Mouse (Mus musculus) monocyte, adult 2 months (primary cell): ENCODE results near the gene Tnni1.

ENCODE experiments used
- DNase-seq, 2 experiments: peaks; one replicate each; pipeline ENCODE4 v3.0.0; 2022; ENCODE audit warnings: low spot score in 2 of 2, low read depth in 1 of 2

Tnni1 gene

DNA sequence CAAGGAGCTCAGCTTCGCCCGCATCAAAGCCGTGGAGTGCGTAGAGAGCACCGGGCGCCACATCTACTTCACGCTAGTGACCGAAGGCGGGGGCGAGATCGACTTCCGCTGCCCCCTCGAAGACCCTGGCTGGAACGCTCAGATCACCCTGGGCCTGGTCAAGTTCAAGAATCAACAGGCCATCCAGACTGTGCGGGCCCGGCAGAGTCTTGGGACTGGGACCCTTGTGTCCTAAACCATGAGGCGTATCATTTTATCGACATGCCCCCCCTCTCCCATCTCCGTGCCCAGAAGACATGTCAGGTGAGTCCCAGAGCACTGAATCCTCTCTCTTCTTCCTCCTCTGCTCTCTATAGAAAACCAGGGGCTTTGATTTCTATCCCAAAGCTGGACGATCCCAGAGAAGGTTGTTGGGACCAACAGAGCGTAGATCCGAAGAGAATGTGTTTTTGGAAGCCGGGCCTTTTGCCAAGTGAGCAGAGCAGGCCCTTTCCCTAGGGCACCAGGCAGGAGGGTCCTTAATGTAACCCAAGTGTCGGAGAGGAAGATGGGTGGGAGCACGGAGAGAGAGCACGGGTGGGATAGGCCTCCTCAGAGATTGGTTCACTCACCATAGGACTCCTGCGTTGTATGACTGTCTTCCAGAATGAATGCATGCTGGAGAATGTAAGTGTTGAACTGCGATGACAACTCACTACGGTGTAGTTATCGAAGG is 12.5 kb upstream of the Tnni1 start:
- DNase-seq: no peak

DNA sequence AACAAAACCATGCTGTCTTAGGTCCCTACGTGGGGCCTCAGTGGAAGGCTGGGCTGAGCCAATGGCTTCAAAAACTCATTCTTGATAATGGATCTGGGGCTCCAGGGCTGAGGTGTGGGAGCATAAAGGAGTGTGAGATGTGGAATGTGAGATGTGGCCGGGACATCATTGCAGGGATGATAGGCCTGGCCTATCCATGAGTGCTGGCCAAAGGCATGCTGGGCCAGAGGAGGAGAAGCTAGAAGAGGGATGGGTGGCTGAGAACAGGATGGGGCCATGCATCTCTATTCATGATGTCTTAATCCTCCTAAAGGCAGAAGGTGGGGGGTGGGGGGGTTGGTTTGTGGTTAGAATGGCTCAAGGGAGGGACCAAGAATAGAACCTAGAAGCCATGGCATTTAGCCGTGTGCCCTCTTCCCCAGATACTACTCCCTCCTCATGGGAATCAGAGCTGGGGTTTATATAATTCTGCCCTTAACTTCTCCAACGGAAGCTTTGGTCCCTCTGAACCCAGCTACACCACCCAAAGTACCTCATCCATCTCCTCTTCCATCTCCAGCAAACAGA is 11.8 kb upstream of the Tnni1 start:
- no peak for DNase-seq

DNA sequence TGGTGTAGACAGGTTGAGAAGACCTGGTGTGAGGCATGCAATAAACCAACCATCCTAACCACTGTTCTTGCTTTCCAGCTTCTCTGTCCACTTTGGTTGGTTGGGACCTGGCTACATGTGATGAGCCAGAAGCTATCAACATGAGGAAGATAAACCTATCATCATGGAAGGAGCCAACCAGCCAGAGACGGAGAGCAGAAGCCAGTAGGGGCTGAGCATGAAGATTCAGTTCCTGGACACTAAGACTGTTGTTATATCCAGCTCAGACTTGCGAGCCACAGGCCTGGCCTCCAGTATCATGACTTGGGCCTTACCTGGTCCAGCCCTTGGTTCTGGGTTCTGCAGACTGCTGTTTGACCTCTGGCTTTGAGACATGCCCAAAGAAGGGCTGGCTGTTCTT is 10.8 kb upstream of the Tnni1 start:
- no peak for DNase-seq

DNA sequence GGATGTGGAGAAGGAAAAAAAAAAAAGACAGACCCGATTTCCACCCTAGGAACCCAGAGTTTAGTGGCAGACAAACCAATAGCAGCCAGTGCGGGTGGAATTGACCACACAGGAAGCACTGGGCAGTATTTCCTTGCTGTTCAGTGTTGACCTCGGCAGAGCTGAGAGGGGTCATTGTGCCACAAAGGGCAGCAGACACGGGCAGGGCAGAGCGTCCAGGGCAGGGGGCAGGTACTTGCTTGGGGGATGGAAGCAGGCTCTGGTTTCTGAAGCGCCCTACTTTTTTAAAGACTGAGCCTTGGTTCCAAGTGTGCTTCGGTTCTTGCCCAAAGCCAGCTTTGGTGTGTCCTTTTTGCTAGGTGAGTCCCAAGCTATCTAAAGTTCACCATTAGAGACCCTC is 9.0 kb upstream of the Tnni1 start:
- DNase-seq: no peak

DNA sequence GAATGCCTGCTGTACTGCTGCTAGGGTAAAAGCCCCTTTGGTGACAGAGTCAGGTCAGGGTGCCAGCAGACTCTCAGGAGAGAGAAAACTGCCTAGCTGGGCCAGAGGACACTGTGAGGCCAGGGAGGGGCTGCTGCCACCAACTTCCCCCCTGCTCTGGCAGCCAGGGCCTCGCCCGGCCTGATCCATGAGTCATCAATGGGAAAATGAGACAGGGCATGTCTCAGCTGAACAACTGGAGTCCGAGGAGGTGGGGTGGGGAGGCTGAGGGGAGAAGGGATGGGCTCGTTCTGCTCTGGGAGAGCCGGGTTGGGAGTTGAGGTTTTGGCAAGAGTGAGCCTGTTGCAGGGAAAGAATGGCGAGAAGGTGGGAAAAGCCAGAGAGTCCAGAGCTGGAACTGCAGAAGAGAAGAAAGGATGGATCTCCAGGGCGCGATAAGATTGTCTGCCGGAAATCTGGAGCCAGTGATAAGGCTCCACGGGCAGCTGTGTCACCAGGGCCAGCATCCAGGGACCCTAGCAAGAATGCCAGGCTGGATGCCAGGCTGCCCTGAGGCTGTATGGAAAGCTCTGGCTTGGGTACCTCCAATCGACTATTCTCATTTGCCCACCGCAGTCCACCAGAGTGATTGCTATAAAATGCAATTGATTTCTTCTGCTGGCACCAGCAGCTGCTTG is 8.2 kb upstream of the Tnni1 start:
- no peak for DNase-seq

DNA sequence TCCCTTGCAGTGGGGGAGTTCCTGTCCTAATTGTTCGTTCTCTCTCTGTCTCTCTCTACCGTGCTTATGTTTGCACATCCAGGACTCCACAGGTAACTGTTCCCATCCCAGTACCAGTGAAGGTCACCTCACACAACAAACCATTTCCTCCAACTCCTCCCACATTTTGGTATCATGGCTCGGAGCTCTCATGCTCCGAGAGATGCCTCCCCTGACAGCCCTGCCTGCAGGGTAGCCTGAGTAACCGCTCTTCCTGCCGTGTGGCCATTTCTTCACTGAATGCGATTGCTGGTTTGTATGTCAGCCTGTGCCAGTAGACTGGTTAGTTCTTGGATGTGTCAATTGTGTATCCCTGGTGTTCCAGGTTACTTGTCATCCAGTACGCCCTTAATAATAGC is 7.7 kb upstream of the Tnni1 start:
- no peak for DNase-seq

DNA sequence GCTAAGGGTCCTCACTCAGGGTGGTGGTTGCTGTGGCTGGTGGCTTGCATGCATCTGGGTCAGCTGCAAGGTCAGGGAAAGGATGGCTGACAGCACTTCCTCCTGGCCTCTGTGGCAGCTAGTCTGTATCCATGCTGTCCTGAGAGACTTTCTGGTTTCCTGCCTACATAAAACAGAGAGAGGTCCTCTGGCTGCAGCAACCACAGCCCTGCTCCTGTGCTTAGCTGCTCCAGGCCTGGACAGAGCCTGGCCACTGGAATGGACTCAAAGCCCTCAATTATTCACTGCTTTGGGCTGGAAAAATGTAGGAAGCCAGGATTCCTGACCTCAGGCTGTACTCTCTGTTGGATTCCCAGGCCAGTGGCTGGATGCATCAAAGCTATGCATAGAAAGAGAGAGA is 2.6 kb upstream of the Tnni1 start:
- no peak for DNase-seq

DNA sequence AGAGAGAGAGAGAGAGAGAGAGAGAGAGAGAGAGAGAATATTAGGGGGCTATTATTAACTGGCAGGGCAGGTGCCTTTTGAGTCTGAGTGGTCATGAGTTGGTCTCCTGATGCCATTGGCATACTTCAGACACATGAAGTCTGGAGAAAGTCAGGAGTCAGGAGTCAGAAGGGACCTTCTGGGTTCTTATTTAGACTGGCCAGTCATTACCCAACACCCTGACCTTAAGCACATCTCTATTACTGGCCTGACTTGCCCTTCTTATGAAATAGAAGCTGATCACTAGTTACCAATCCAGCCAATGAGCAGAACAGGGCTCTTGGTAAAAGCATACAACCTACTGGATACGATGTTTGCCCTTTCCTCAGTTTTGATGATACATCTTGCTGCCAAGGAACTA is 2.2 kb upstream of the Tnni1 start:
- DNase-seq: no peak

DNA sequence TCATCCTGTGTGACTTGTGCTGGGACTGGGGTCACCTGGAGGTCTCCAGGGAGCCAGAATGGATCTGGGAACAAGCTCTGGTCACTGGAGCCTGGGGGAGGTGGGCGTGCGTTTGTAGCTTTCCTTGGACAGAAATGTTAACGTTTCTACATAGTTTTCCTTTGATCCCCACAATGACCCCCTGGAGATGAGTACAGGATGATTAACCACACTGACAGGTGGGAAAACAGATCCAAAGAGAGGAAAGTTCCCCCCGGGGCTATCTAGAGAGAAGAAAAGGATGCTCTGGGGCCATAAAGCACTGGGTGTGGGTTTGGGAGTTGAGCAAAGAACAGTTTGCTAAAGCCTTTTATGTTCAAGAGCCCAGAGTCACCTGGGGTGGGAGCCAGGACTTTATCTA is 1.4 kb downstream of the Tnni1 start:
- no peak for DNase-seq

DNA sequence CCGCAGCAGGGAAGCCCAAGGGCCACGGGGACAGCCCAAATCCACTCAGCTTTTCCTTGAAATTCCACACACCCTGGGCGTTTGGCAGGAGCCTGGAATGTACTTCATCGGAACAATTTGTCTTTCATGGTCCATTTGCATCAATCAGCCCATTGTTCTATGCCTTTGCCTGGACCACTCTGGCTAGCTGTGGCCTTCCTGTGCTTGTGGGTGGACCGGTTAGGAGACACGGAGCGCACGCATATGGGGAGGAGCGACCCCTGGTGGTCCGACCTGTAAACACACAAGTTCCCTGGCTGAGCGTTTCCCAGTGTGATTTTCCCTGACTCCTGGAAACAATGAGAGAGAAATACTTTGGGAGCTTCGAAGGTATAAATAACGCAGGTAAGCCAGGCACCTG is 2.0 kb downstream of the Tnni1 start:
- DNase-seq: no peak

DNA sequence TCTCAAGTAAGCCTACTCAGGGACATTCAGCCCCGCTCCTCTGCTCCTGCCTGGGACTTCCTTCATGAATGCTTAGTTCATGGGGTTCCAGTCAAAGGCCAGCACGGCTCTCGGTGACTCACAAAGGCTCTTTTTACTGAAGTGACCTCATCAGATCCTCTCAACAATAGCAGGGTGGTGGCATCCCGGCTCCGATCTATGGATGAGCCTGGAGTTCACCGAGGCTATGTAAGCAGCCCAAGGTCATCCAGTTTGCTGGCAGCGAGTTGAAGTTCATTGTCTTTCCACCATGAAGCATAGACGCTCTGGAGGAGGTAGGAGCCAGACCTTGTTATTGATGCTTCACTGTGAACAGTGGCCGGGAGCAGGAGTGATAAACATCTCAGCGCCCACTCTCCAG is 3.6 kb downstream of the Tnni1 start:
- DNase-seq: no peak

DNA sequence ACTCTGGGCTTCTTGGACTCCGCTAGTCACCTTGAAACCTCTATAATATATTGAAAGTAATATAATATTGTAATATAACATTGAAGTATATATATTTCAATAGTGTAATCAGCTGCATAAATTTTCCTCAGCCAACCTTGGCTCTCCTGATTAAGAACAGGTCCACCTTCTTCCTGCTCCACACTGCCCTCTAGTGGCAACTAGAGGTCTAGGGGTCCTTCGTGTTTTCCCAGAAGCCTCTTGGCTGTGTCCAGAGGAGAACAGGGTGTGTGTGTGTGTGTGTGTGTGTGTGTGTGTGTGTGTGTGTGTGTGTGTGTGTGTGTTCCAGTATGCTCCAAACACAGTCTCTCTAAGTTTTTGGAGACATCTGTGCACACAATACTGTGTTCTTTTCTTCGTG is 8.6 kb downstream of the Tnni1 start:
- peak; percentile 29 to 31 for DNase-seq

DNA sequence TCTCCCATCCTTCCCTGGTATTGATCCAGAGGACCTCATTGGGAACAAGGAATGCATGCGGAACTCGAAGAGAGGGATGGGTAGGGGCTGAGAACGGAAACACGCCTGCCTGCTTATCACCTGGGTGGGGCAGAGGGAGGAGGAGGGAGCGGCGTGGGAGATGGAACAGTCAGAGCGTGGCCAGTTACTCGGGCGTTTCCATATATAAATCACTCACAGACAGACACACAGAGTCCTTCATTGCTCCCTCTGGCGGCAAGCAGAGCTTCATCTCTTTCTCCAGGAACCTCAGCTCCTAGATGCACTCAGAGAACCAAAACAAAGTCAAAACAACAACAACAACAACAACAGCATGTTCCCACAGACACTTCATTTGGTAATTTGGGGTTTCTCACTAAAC is 9.5 kb downstream of the Tnni1 start:
- no peak for DNase-seq

DNA sequence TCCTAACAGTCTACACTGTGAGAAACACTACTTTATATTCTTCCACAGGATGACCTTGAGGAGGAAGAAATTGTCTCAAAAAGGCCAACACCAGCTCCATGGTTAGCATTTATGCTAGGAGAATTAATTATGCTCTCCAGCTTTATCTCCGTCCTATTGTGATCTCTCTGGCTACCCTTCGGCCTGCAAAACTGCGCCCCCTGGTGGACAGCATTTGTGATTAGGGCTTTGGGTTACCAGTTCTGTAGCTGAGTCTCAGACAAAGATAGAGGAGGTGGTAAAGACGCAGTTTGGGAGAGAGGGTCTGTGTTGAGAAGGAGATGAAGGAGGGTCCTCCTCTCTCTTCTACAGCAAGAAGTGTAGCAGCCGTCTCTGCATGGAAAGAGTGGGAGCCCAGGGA is 10.6 kb downstream of the Tnni1 start:
- peak in 1 of 2 experiments; percentile 18 for DNase-seq

DNA sequence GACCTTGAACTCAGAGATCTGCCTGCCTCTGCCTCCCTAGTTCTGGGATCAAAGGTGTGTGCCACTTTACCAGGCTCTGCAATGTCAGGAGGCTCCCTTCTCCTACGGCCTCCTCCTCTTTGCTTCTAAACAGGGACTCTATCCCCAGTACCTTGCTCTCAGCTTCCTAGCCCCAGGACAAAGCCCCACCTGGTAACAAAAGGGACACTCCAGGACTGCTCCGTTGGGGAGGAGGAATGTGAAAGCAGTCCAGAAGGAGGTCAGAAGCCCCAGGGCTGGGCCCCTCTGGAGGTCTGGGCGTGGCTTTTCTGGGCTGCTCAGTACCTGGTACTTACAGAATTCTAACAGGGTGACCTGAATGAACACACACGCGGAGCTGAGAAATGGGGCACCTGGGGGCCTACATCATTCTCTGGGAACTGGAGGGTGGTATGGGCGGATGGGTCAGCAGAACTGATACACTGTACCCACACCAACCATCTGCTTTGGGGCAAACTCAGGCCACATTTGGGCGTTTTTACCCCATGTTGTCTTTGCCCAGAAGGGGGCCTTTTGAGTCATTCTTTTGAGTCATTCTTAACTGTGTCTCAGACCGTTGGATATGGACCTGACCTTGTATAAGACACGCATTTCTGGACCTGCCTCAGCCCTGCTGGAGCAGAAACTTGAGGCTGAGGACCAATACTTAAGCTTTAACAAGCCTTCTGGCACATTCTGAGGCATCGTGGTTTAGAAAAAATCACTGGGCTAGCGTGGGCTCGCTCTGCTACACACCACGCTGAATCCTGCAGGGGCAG is 13.1 kb downstream of the Tnni1 start:
- no peak for DNase-seq

DNA sequence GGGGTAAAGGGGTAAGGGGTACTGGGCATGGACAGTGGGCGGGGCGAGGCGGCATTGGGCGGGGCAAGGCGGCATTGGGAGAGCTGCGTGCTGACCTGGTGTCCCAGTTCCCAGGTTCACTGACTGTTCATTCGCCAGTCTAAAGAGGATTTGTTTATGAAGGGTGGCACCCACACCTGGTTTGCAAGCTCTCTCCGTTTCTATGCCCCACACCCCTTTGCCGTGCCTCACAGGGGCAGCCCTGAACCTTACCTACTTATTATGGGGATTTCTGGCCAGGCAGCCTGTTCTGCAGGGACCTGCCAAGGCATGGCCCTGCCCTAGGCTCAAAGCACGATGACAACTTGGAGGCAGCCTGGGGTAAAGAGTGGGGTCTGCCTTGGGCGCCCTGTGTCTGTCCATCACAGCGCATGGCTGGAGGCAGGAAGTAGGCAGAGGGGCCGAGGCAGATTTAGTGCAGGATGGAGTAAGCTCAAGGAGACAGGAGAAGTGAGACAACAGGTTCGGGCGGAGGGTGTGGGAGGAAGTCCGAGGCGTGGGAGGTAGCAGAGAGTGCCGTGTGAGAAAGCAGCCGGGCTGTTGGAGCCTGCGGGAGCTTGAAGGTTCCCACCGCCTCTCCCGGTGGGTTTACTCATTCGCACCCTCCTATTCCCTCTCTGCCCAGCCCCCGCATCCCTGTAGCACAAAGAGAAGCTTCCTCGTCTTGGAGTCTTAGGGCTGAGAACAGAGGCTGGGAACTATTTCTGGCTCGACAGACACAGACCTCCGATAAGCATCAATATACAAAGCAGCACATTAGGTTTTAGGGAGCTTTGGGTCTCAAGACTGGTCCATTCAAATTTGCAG is 14.4 kb downstream of the Tnni1 start:
- DNase-seq: no peak

DNA sequence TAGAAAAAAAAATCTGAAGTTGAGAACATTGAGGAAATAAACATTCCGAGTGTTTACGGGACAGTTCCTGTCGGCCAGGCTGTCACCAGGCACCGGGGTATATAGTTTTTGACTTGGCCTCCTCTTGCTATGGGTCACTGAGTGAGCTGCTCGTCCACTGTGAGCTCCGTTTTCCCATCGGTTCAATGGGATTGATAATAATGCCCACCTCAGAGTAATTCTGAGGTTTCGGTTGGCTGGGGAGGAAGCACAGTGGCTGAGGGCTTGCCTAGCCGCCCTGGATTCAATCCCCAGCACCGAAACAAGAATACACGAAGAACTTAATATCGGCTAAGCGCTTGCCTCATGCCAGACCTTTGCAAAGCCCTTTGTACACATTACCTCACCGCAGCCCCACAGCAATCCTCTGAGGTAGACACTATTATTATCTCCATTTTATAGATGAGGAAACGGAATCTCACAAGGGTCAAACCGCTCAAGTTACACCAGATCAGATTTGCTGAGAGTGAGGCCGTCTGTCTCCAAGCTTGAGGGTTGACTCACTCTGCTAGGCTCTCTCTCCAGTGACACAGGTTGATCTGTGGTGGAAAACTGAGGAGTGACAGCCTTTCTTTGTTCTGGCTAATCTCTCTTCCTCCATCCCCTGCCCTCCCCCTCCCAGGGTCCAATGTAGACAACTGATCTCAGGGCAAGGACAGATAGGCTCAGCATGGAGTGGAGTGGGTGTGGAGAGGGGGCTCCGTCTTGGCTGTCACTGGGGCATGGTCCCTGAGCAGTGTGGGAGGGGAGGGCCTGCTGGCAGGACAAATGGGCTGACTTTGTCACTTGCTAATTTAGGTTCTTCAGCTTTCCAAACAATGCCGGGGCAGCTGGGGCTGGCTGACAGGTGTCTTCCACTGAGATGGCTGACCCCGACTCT is 15.2 kb downstream of the Tnni1 start:
- no peak for DNase-seq

DNA sequence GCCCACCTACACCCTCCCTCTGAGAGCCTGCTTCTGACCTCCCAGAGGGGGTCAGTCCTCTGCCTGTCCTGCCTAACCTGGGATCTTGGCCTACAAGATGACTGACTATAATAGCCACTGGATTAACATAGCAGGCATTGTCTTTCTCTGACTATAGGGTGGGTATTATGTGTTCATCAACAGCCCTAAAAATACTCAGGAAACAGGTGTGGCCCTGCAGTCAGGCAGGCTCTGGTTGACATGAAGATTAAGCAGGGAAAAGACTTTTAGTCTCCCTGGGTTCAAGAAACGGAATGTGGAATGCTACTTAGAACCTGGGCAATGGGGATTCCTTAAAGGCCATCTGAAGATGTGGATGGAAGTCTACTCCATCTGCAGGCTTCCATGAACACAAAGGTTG is 19.3 kb downstream of the Tnni1 start:
- DNase-seq: no peak

DNA sequence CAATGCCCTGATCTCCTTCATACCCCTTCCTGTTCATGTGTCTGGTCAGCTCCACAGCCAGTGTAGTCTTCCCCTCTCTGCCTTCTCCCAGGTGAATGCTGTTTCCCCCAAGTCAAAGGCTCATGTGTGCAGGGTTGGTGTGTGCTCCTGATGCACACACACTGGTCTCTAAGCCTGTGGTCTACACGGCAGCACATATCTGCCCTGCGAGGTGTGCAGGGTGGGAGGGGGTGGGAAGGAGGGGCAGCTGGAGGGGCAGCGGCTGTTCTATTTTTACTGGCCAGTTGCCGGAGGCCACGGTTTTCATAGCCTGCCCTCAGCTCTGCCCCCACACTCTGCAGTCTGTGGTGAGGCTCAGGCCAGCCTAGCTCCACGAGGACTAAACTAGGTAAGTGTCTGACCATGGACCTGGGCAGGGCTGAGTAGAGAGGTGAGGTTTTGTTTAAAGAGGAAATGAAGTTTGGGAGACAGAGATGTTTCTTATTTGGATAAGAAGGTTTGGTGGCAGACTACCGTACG is 19.9 kb downstream of the Tnni1 start:
- no peak for DNase-seq
